Mouse (Mus musculus): ENCODE results near the gene Nyx.

- TF ChIP-seq CTCF (IDR thresholded peaks at IDR 0.05; ENCODE audit: low read depth, low read length): no peak
- TF ChIP-seq POLR2A (IDR thresholded peaks at IDR 0.05; ENCODE audit: borderline replicate concordance, low read depth, low read length): no peak
Measured at GRCm38 (mm10) chrX:13467121-13467571, 1.2 kb downstream of the Nyx start.

All from bone marrow macrophage, adult 2 months (primary cell).